Mouse (Mus musculus): ENCODE results near the gene Ccdc116.

Ccdc116 gene

DNA sequence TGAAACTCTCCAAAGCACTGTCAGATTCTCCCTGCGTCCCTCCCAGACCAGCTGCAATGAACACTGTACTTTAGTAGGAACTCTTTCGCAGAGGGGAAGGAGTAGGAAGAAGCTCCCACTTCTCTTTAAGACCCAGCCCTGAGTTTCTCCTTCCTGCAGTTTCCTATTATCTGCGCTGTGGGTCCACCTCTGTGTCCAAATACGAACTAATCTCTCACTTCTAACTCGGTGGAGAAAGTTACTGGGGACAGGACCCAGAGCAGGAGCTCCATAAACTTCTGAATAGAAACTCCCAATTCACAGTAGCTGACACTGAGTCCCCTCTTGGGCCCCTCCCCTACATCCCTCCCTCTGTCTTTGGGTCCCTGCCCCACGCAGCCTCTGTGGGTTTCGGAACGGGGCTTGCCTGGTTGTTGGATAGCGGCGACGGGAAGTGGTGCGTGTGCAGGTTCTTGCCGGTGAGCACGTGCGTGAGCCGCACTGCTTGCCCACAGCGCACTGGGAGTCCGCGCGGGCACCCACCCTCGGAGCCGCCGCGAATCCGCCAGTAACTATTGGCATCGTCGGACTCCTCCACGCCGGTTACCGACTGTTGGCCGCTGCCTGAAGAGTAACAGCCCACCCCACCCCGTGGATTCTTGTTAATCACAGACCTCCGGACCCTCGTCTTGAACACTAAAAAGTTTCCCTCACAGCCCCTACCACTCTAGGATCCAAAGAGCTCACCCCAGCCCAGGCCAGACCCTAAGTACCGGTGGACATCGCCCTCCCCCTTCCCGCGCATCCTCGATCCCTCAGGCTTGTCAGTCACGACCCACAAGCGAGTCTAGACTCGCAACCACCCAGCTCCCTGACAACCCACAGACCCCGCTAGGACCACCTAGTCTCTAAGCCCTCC is 15.6 kb downstream of the Ccdc116 start:
- no peak for DNase-seq (ENCODE audit: low spot score in 2 of 2)

DNA sequence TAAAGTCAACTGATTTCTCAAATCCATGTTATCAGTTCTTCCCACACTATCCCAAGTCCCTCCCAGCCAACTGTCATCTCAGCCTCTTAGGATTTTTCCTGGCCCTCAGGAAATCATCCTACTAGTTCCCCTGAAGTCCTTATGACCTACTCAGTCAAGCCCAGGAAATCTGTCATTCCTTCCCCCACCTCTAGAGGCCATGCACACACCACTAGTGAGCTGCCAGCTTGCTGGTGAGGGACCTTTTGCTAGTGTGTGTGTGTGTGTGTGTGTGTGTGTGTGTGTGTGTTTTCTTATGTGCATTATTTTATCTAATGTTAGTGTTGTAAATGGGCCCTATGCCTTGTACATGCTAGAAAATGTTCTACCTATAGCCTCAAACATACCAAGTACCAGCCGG is 19.7 kb downstream of the Ccdc116 start:
- DNase-seq (ENCODE audit: low spot score in 2 of 2), result no peak

DNA sequence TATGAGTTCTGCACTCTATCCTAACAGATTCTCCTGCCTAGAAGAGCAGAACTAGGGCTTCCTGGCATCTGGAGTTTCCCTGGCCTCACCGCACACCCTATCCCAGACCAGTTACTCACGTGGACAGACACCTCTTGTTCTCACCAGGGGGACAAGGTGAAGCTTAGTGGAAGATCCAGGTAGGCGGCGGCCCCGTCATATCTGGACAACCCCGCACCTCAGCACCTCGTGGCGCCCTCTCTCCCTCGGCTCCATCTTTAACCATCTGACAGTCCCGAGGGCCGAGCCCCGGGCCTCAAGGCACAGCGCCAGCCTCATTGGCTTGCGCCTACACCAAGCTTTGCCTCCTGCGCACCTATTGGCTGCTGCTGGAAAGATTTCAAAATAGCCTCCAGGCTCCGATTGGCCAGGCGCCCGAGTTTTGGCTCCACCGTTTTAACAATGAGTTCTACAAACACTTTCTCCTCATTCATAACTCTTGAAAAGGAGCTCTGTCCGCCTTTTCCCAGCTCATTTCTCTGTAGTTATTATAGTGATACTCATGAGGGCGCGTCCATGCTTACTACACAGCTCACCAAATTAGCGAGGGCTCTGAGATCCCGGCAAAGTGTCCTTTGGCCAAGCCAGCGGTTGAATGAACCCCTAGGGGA is 22.0 kb downstream of the Ccdc116 start, which contains the start of gene 2610318N02Rik:
Gene 2610318N02Rik, minus strand, starts transcription at position 297 of the 650 bp plus-strand sequence.
- DNase-seq (ENCODE audit: low spot score in 2 of 2), result peak; percentile 61 to 78

DNA sequence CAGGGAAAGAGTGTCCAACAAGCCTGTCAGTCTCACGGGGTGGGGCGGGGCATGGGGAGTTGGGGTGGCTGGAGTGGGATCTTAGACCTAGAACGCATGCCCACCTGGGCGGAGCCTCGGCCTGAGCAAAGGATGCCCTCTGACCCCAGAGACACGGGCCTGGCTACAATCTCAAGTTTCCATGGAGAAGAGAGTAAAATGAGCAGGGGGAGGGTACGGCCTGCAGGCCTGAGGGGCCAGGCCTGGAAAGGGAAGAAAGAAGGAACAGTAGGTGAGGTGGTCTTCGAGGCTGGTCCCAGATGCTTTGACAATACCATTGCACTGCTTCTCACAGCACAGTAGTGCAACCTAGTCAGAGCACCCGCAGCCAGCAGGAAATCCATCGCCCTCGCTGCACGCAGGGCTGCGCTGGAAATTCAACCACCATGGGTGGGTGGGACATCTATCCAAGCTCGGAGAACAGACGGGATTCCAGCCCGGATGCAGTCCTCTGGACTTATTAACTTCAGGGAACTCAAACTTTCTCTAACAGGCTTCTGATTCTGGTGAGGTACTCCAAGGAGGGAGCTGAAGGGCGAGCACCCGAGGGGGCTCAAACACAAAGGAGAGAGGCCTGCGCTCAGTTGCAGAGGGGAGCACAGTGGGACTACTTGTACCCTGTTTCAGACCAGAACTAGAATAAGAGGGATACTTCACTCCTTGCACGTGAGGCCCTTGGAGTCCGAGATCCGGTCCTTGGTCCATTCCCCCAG is 22.7 kb downstream of the Ccdc116 start:
- no peak for DNase-seq (ENCODE audit: low spot score in 2 of 2)

DNA sequence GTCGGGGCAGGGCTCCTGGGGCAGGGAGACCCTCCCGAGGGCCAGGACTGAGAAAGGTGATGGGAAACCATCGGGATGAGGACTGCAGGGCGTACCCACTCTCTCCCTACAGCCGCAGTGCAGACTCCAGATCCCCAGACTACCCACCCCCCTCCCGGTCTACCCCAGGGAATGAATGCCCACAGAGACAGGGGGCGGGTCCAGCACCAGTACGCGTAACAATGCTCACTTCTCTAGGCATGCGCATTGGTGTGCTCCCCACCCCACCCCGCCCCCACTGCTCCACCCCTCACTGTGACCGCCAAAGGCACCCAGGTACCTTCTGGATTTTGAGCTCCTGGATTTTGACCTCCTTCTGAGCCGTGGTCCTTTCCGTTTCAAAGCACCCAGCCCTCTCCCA is 25.5 kb downstream of the Ccdc116 start:
- DNase-seq (ENCODE audit: low spot score in 2 of 2), result no peak

DNA sequence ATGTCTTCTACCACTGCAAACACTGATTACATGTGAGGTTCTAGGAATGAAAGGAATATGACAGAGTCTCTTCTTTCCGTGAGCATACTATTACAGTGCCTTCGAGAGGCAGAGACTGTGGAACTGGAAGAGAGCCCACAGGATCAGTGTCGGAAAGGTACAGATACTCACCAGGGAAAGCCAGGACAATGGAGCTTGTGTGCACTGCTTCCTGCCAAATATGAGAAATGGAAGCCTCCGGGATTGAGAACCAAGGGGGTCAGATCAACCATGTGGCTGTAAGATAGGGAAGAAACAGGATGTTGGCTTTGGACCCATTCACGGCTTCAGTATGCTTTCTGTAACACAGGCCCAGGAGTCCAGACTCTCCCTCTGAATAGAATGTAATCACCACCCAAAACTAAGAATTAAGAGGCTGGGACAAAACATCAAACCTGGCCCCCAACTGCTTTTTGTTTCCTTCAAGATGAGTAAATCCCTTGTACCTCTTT is 29.7 kb downstream of the Ccdc116 start:
- no peak for DNase-seq (ENCODE audit: low spot score in 2 of 2)

DNA sequence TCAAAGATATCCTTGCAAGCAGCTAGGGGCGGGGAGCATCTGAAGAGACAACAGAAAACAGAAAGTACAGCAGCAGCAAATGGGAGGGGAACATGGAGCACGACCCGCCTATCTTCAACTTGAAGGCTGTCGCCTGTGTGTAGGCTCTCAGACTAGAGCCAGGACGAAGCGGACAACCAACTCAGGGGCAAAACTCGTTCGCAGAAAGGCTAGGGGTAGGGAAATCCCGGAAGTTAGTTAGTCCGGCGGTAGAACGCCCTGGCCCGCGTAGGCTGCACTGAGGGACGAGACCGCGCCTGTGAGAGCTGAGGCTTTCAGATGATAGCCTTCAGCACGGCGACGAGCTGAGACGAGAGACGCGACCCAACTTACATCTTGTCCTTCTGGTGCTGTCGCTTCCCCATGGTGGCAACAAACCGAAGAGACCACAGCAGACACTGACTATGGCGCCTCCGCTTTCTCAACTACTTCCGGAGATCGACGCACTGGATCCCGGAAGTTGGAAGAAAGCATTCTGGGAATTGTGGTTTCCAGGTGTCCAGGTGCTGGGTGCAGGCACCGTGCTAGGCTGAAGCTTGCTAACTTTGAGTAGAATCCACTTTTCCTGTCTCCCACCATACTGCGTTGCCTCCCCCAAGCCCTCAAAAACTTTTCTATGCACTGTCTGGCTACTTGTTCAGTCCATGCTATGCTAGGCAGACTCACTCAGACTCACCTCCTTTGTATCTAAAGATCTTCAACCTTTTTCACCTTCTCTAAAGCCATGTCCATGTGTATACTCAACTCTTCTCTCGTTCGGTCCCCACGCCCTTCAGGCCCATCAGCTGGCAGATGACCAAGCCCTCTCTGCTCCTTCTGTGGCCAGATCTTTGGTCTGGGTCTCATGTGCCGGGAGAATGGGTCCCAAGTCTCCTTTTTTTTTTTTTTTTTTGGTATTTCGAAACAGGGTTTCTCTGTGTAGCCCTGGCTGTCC is 36.0 kb downstream of the Ccdc116 start, which contains the start of gene Ppil2:
Gene Ppil2, minus strand, starts transcription at position 487 of the 973 bp plus-strand sequence.
- peak in 1 of 2 experiments; percentile 57 for DNase-seq (ENCODE audit: low spot score in 2 of 2)

DNA sequence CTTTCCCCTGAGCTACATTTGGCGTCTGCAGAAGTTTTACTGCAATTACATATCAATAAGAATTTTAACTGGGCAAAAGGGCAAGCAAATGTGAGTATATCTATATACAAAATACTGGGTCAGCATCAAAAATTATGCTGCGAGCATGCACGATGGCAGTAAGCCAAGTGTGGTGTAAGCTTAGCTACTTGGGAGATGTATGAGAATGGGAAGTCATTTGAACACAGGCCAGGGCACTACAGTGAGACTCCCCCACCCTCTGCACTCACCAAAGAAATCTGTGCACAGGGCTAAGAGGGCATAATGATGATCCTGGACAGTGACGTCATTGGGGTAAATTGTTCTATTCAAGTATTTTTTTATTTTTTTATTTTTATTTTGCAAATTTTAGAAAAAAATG is 42.4 kb downstream of the Ccdc116 start:
- DNase-seq (ENCODE audit: low spot score in 2 of 2), result no peak

DNA sequence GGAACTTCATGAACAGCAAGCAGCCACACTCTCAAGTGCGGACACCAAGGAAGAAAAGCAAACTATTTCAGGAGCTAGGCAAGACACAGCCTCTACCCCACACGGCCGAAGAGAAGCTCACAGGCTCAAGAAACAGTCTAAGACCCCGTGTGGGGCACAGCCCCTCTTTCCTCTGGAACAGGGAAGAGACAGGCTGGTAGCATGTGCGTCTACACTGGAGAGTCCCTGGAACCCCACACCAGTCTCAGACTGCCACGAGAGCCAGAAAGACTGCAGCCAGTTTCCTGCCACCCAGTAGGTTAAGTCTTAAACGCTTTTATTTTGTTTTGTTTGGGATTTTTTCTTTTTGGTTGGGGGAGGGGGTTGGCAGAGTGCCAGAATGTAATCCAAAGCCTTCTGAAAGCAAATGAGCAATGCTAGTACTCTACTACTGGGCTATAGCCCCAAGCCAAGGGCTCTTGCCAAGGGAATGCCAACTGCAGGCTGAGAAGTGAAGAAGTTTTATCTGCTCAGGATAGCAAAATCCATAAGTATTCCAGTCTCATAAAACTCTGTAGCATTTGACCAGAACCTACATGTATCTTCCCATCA is 44.3 kb downstream of the Ccdc116 start:
- no peak for DNase-seq (ENCODE audit: low spot score in 2 of 2)

DNA sequence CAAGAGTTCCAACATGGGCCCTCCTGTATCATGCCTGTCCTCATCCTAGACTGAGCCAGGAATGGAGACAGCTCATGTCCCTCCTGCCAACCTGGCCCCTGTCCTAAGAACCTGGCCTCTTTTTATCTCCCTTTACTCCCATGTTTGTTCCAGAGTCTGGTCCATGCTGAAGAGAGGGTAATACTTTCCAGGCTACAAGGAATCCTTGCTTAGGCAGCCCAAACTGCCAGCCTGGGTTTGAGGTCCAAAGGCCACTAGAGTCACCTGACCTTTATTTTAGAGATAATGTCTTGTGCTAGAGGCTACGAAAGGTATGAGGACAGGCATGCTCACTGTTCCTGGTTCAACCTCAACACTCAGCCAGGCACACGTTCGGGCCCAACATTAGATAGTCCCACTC is 50.1 kb downstream of the Ccdc116 start:
- no peak for DNase-seq (ENCODE audit: low spot score in 2 of 2)

Data from urinary bladder, postnatal 4 days (tissue).